Mouse (Mus musculus) heart, embryonic 15.5 days (tissue): Measurements from ENCODE around the gene Dis3. TPM values are rescaled to one million over a fixed set of nuclear protein-coding genes. Genes with fewer than 3 reads are reported as not detected.

Experiments
- ATAC-seq: fragments of 200-750 bp; cut with Nextera tagmentation; replicated peaks from 2 replicates; pipeline ENCODE4 v1.8.0; 2017; ENCODE audit warnings: low read depth, moderate TSS enrichment; ENCODE audit not compliant: insufficient number of reproducible peaks, insufficient read depth, low FRiP score
- H3K27ac ChIP-seq: fragments of 300-500 bp; sonication (generic); 2 replicates; pipeline ENCODE4 v1.5.1; 2015; ENCODE audit warnings: mild to moderate bottlenecking, inconsistent platforms
- H3K27me3 ChIP-seq: fragments of 300-500 bp; sonication (generic); 2 replicates; pipeline ENCODE4 v1.6.1; 2015; ENCODE audit warnings: inconsistent platforms
- H3K36me3 ChIP-seq: fragments of 300-500 bp; sonication (generic); 2 replicates; pipeline ENCODE4 v1.6.1; 2015; ENCODE audit warnings: mild to moderate bottlenecking, inconsistent platforms
- H3K4me1 ChIP-seq: fragments of 300-500 bp; sonication (generic); replicated peaks from 2 replicates; pipeline ENCODE4 v1.6.1; 2015; ENCODE audit warnings: inconsistent platforms
- H3K4me2 ChIP-seq: fragments of 300-500 bp; sonication (generic); 2 replicates; pipeline ENCODE4 v1.6.1; 2015; ENCODE audit warnings: inconsistent platforms, mild to moderate bottlenecking, moderate library complexity
- H3K4me3 ChIP-seq: fragments of 300-500 bp; sonication (generic); 2 replicates; pipeline ENCODE4 v1.5.1; 2015; ENCODE audit warnings: mild to moderate bottlenecking, inconsistent platforms
- H3K9ac ChIP-seq: fragments of 300-500 bp; sonication (generic); 2 replicates; pipeline ENCODE4 v1.6.1; 2015; ENCODE audit warnings: mild to moderate bottlenecking, inconsistent platforms
- H3K9me3 ChIP-seq: fragments of 300-500 bp; sonication (generic); replicated peaks from 2 replicates; pipeline ENCODE4 v1.6.1; 2016; ENCODE audit warnings: inconsistent platforms
- WGBS: fragments of 180-500 bp; shearing (Covaris S2); methylation state at CpG from one replicate; pipeline ENCODE4 v1.1.7; 2015; ENCODE audit warnings: mixed read lengths; 5-methylcytosine and 5-hydroxymethylcytosine counted together
- polyA plus RNA-seq: library from polyadenylated mRNA; unstranded; fragments of >200 nt; fragmentation: Nextera tagmentation; extraction: Ambion mirVana; gene quantifications from 2 replicates; pipeline ENCODE4 v1.2.1, GENCODE M21; 2015

The Dis3 gene
- 17.5 and 19.8 TPM in 2 replicates for polyA plus RNA-seq

- Histone ChIP-seq H3K9me3 (no peaks in the 10 kb centered on the region), H3K4me3 (peak within 1 kb of the TSS; percentile 83), H3K36me3 (peaks cover 34% of the 10 kb centered on the region; the same call in 1 of the 2 replicates), H3K27ac (peak within 1 kb of the TSS; percentile 75), H3K4me2 (peak within 1 kb of the TSS; percentile 73), H3K27me3 (no peaks in the 10 kb centered on the region), H3K4me1 (peaks cover 14% of the 10 kb centered on the region), H3K9ac (peak within 1 kb of the TSS; percentile 87)
- peak; percentile 99 for ATAC-seq
- WGBS = under 1% methylated on average over 73 of the region's 73 CpGs
These were observed at the start of gene Dis3, which contains the start of gene Pibf1 for GRCm38 (mm10) chr14:99099267-99099966. Gene Dis3 (minus strand): TSS chr14:99099770. Gene Pibf1 (plus strand): TSS chr14:99099424.

DNA sequence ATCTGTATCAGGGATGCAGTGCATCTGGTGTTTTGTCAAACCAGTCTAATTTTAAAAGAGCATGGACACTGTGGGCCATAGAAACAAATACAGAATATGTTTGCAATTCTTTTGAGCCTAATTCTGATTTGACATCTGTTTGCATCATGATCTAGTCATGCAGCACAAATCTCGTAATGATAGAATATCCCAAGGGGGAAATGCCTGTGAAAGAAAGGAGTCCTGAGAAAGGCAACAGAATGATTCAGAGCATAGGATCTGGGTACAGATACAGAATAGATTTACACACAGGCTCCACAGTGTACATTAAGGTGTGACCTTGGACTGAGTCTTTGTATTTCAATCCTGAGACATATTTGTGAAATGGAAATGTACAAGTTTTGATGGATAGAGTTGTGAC lies 47.3 kb upstream of the Dis3 start:
- ATAC-seq = no peak
- peaks cover 6% of the 10 kb centered on the region; the same call in 1 of the 2 replicates for H3K36me3 ChIP-seq
- H3K4me3 ChIP-seq = no peak overlapping the region
- no peaks in the 10 kb centered on the region for H3K9me3 ChIP-seq
- no peak overlapping the region for H3K27ac ChIP-seq
- H3K4me2 ChIP-seq = no peak overlapping the region
- WGBS = 79% methylated on average over 1 of the region's 1 CpGs
- no peaks in the 10 kb centered on the region for H3K4me1 ChIP-seq
- no peaks in the 10 kb centered on the region for H3K27me3 ChIP-seq
- no peak overlapping the region for H3K9ac ChIP-seq

DNA sequence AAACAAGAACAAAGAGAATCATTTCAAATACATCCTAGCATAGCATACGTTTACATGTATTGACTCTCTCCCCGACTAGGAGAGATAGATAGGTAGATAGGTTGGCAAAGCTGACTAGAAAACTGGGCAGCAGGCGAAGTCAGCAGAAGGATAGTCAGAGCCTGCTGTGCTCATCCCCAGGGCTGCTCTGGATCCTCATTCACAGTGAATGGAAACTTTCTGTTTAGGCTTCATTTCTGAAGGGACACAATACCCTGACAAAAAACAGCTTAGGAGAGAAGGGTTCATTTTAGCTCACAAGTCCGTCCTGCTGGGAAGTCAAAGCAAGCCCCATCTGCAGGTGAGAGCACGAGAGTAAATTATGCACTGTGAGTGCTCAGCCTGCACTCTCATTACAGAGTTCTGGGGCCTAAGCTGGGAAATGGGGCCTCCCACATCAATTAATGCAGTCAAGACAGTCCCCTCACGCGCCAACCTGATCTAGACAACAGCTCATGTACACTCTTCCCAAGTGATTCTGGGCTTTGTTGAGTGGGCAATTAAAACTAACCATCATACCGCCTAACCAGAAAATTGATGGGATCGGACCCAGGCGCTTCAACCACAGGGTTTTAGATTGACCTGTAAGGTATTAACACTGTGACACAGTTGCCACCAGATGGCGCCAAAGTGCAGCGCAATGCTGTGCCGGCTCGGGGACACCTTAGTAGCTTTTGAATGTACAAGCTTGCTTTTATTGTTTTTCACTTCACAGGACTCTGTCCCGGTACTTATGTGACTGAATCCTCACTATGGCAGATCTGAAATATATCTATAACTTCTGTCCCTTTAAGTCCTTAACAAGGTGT lies 42.4 kb upstream of the Dis3 start:
- H3K9me3 ChIP-seq = no peaks in the 10 kb centered on the region
- H3K4me3 ChIP-seq = no peak overlapping the region
- H3K9ac ChIP-seq = no peak overlapping the region
- H3K4me2 ChIP-seq = no peak overlapping the region
- no peaks in the 10 kb centered on the region for H3K27me3 ChIP-seq
- peaks cover 5% of the 10 kb centered on the region; the same call in 1 of the 2 replicates for H3K36me3 ChIP-seq
- WGBS = 26% methylated on average over 15 of the region's 15 CpGs
- H3K4me1 ChIP-seq = no peaks in the 10 kb centered on the region
- no peak overlapping the region for H3K27ac ChIP-seq
- ATAC-seq = peak; percentile 58; the same call in 1 of the 2 replicates

DNA sequence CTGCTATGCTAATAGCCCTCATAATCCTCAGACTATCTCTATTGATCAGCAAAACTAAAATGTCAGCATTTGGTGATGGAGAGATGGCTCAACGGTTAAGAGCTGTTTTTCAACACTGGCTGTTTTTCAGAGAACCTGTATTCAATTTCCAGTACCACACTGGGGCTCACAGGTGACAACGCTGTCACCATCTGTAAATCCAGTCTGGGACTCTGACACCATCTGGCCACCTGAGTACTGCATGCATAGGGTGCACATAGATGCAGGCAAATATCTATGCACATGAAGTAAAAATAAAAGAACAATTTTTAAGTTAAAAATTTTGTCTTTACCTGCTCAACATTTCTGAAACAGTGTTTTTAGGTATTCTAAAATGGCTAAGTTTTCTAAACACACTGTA lies 40.5 kb upstream of the Dis3 start:
- Histone ChIP-seq H3K27me3 (no peaks in the 10 kb centered on the region), H3K4me2 (no peak overlapping the region), H3K27ac (no peak overlapping the region), H3K9me3 (no peaks in the 10 kb centered on the region), H3K4me3 (no peak overlapping the region), H3K36me3 (peaks cover 10% of the 10 kb centered on the region; the same call in 1 of the 2 replicates), H3K4me1 (no peaks in the 10 kb centered on the region), H3K9ac (no peak overlapping the region)
- 92% methylated on average over 2 of the region's 2 CpGs for WGBS
- no peak for ATAC-seq

DNA sequence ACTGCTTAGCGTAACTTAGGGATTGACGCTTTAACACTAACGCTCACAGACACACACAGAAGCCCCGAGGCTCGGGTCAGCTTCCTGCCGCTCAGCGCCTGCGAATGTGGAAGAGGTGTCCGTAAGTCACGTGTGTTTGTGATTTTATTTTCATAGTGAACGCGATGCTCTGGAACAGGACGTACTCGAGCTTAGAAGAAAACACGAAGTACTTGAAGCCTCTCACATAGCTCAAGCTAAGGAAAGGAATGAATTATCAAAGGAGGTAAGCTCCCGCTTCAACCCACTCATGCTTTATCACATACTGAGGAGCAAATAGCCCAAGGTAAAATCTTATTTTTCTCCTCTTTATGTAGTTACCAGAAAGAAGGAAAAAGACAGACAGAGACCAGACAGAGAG lies 36.7 kb upstream of the Dis3 start:
- H3K4me2 ChIP-seq = no peak overlapping the region
- no peaks in the 10 kb centered on the region for H3K9me3 ChIP-seq
- no peaks in the 10 kb centered on the region for H3K27me3 ChIP-seq
- ATAC-seq = no peak
- no peaks in the 10 kb centered on the region for H3K4me1 ChIP-seq
- no peak overlapping the region for H3K9ac ChIP-seq
- WGBS = 93% methylated on average over 16 of the region's 16 CpGs
- H3K36me3 ChIP-seq = peaks cover 13% of the 10 kb centered on the region; the same call in 1 of the 2 replicates
- H3K4me3 ChIP-seq = no peak overlapping the region
- no peak overlapping the region for H3K27ac ChIP-seq

- peaks cover 13% of the 10 kb centered on the region; the same call in 1 of the 2 replicates for H3K36me3 ChIP-seq
- no peak overlapping the region for H3K4me3 ChIP-seq
- no peak overlapping the region for H3K4me2 ChIP-seq
- WGBS = 95% methylated on average over 9 of the region's 9 CpGs
- H3K9me3 ChIP-seq = no peaks in the 10 kb centered on the region
- H3K27ac ChIP-seq = no peak overlapping the region
- no peak for ATAC-seq
- no peak overlapping the region for H3K9ac ChIP-seq
- H3K4me1 ChIP-seq = no peaks in the 10 kb centered on the region
- no peaks in the 10 kb centered on the region for H3K27me3 ChIP-seq
These were observed 36.2 kb upstream of the Dis3 start for GRCm38 (mm10) chr14:99135761-99136160.

- H3K4me1 ChIP-seq = no peaks in the 10 kb centered on the region
- 93% methylated on average over 2 of the region's 2 CpGs for WGBS
- H3K27ac ChIP-seq = no peak overlapping the region
- H3K27me3 ChIP-seq = no peaks in the 10 kb centered on the region
- H3K4me3 ChIP-seq = no peak overlapping the region
- H3K36me3 ChIP-seq = peaks cover 10% of the 10 kb centered on the region; the same call in 1 of the 2 replicates
- no peak for ATAC-seq
- no peak overlapping the region for H3K4me2 ChIP-seq
- H3K9ac ChIP-seq = no peak overlapping the region
- H3K9me3 ChIP-seq = no peaks in the 10 kb centered on the region
These were observed 34.5 kb upstream of the Dis3 start for GRCm38 (mm10) chr14:99134048-99134447.

DNA sequence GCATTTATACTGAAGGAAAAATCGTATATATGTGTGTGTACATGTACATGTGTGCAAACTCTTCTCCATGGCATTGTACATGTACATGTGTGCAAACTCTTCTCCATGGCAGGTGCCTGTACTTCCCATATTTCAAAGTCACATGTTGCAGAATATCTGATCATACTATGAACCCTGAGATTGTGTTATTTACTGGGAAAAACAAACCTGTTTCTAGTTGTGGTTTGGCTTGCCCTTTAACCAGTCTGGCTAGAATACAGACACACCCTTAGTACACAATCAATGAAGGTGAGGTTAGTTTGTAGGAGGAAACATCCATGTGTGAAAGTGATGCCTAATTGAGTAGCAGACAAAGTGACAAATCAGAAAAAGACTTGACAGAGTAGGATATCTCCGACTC lies 29.5 kb upstream of the Dis3 start:
- Histone ChIP-seq H3K4me3 (no peak overlapping the region), H3K9me3 (no peaks in the 10 kb centered on the region), H3K4me1 (no peaks in the 10 kb centered on the region), H3K9ac (no peak overlapping the region), H3K4me2 (no peak overlapping the region), H3K27me3 (no peaks in the 10 kb centered on the region), H3K27ac (no peak overlapping the region), H3K36me3 (no peaks in the 10 kb centered on the region)
- WGBS = 80% methylated on average over 2 of the region's 2 CpGs
- ATAC-seq = no peak

DNA sequence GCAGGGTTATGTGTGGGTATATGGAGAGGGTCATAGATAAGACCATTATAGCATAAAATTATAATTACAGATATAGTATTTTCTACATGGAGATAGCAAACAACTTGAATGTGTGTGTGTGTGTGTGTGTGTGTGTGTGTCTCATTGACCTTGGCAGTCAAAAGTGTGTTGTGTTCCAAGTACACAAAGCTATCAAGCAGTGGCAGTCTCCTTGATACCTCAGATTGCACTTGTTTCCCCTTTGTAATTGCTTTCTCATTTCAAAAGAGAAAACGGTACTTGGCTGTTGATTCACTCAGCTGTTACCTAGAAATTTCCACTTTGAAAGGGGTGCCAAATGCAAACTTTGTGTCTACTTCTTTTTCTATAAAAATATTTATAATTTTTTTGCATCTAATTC lies 27.9 kb upstream of the Dis3 start:
- Histone ChIP-seq H3K4me2 (no peak overlapping the region), H3K9ac (no peak overlapping the region), H3K4me3 (no peak overlapping the region), H3K36me3 (no peaks in the 10 kb centered on the region), H3K9me3 (no peaks in the 10 kb centered on the region), H3K4me1 (no peaks in the 10 kb centered on the region), H3K27me3 (no peaks in the 10 kb centered on the region), H3K27ac (no peak overlapping the region)
- 61% methylated on average over 1 of the region's 1 CpGs for WGBS
- ATAC-seq = no peak

- no peak overlapping the region for H3K4me2 ChIP-seq
- H3K4me1 ChIP-seq = no peaks in the 10 kb centered on the region
- H3K9me3 ChIP-seq = no peaks in the 10 kb centered on the region
- no peaks in the 10 kb centered on the region for H3K27me3 ChIP-seq
- H3K27ac ChIP-seq = no peak overlapping the region
- H3K9ac ChIP-seq = no peak overlapping the region
- 85% methylated on average over 4 of the region's 4 CpGs for WGBS
- ATAC-seq = no peak
- no peak overlapping the region for H3K4me3 ChIP-seq
- no peaks in the 10 kb centered on the region for H3K36me3 ChIP-seq
These were observed 27.1 kb upstream of the Dis3 start for GRCm38 (mm10) chr14:99126713-99127112.

GRCm38 (mm10) chr14:99124076-99124475 lies 24.5 kb upstream of the Dis3 start:
- Histone ChIP-seq H3K9me3 (no peaks in the 10 kb centered on the region), H3K4me1 (no peaks in the 10 kb centered on the region), H3K27me3 (no peaks in the 10 kb centered on the region), H3K9ac (no peak overlapping the region), H3K4me3 (no peak overlapping the region), H3K4me2 (no peak overlapping the region), H3K36me3 (no peaks in the 10 kb centered on the region), H3K27ac (no peak overlapping the region)
- WGBS = 89% methylated on average over 4 of the region's 4 CpGs
- no peak for ATAC-seq
